Mouse (Mus musculus) small intestine, adult 2 months (tissue): ENCODE data around the gene Myo1d.

ENCODE experiments used
- CTCF ChIP-seq: fragments of 200-500 bp; IDR thresholded peaks from 2 replicates; pipeline ENCODE4 v1.5.1; 2012; ENCODE audit warnings: low read depth, mild to moderate bottlenecking, control low read depth, inconsistent platforms, low read length, moderate library complexity, mixed read lengths; ENCODE audit not compliant: insufficient replicate concordance, insufficient read length; ENCODE audit errors: extremely low read depth
- POLR2A ChIP-seq: fragments of 200-500 bp; IDR thresholded peaks from 2 replicates; pipeline ENCODE4 v1.6.1; 2012; ENCODE audit warnings: low read depth, mild to moderate bottlenecking, control low read depth, inconsistent platforms, low read length, moderate library complexity

DNA sequence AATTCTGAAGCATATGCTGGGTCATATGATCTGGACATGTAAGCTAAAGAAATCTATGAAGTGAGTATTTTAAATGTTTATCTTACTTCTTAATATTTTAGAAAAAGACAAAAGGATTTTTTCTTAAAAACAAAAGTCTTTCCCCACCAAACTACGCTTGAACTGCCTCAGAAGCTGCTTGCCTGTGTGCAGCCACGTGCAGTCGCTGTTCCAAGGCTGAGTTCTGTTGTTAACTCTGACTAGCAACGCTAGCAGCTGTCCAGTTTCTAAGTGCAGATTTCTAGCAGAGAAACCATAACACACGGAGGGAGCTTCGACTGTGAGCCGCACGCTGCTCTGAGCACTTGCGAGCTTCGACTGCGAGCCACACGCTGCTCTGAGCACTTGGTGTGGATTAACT lies 55.1 kb downstream of the Myo1d start:
- no peak for TF ChIP-seq CTCF
- TF ChIP-seq POLR2A, result no peak
